ENCODE assay signal across 8 mouse cellular contexts in genomic region chr3:96593374-96593773, GRCm38 (mm10). TPM values are rescaled to one million over a fixed set of nuclear protein-coding genes. Genes with fewer than 3 reads are reported as not detected.
DNase-seq lines count a peak whose midpoint lies in the region; ATAC-seq and TF ChIP-seq lines count a peak whose summit lies in the region.

No protein-coding gene starts in this region.

- no peak for TF ChIP-seq CTCF in heart, postnatal 0 days (IDR thresholded peaks at IDR 0.05; ENCODE audit: low read depth)

- H3K4me1 ChIP-seq in heart, postnatal 0 days (ENCODE audit: control insufficient read depth, insufficient read depth): no peaks in the 10 kb centered on the region; the same call in 1 of the 2 replicates
- peaks cover 26% of the 10 kb centered on the region for H3K4me1 ChIP-seq in liver, embryonic 11.5 days (replicated peaks; ENCODE audit: control insufficient read depth, insufficient read depth, low read length)
- H3K4me1 ChIP-seq in neural tube, embryonic 14.5 days (ENCODE audit: control insufficient read depth, insufficient read depth, low read length): peaks cover 23% of the 10 kb centered on the region

- H3K4me3 ChIP-seq in heart, postnatal 0 days (ENCODE audit: low read depth, low read length): peak overlapping the region; percentile 64
- H3K4me3 ChIP-seq in liver, embryonic 11.5 days (ENCODE audit: low read depth, low read length): peak overlapping the region; percentile 66
- peak overlapping the region; percentile 57 for H3K4me3 ChIP-seq in neural tube, embryonic 14.5 days (ENCODE audit: low read depth, low read length)

- peak overlapping the region; percentile 71 for H3K9ac ChIP-seq in heart, postnatal 0 days (replicated peaks; ENCODE audit: low read depth, low read length)
- H3K9ac ChIP-seq in liver, embryonic 11.5 days (ENCODE audit: low read depth, low read length): peak overlapping the region; percentile 72
- H3K9ac ChIP-seq in neural tube, embryonic 14.5 days (replicated peaks; ENCODE audit: low read depth, low read length): peak overlapping the region; percentile 58

- ATAC-seq in heart, postnatal 0 days (ENCODE audit: insufficient read depth, low read depth): no peak
- no peak for ATAC-seq in liver, embryonic 11.5 days (replicated peaks; ENCODE audit: low FRiP score)
- no peak for ATAC-seq in neural tube, embryonic 14.5 days (ENCODE audit: low read depth)

- DNase-seq in heart, adult 11 months: peak; percentile 97
- DNase-seq in heart, adult 9 months (ENCODE audit: low spot score in 2 of 2): no peak
- peak; percentile 71 for DNase-seq in cerebellum, adult 9-11 months
- DNase-seq in heart, postnatal 0 days (ENCODE audit: low spot score): peak; percentile 63
- no peak for DNase-seq in liver, embryonic 11.5 days (ENCODE audit: low spot score)
- no peak for DNase-seq in right cerebral cortex, postnatal 25 days
- DNase-seq in right cerebral cortex, postnatal 10 days (ENCODE audit: low spot score in 2 of 2): no peak

- 0 out of 2 replicates have a peak, but pooled peaks cover 3% of the 10 kb centered on the region for H3K9me3 ChIP-seq in heart, postnatal 0 days (replicated peaks; ENCODE audit: control insufficient read depth, low read length)
- H3K9me3 ChIP-seq in liver, embryonic 11.5 days (ENCODE audit: control insufficient read depth, low read length): no peaks in the 10 kb centered on the region
- no peaks in the 10 kb centered on the region for H3K9me3 ChIP-seq in neural tube, embryonic 14.5 days (ENCODE audit: control insufficient read depth, low read length)

- no peaks in the 10 kb centered on the region for H3K27me3 ChIP-seq in heart, postnatal 0 days (ENCODE audit: control insufficient read depth, insufficient read depth, low read length)
- H3K27me3 ChIP-seq in liver, embryonic 11.5 days (replicated peaks; ENCODE audit: control insufficient read depth, insufficient read depth, low read length): peaks cover 37% of the 10 kb centered on the region
- H3K27me3 ChIP-seq in neural tube, embryonic 14.5 days (ENCODE audit: control insufficient read depth, insufficient read depth, low read length): no peaks in the 10 kb centered on the region

- WGBS in heart, postnatal 0 days: under 1% methylated on average over 10 of the region's 10 CpGs
- WGBS in liver, embryonic 11.5 days: 2% methylated on average over 10 of the region's 10 CpGs
- under 1% methylated on average over 10 of the region's 10 CpGs for WGBS in neural tube, embryonic 14.5 days

- no peaks in the 10 kb centered on the region for H3K36me3 ChIP-seq in heart, postnatal 0 days (replicated peaks; ENCODE audit: control insufficient read depth, insufficient read depth, low read length)
- no peaks in the 10 kb centered on the region for H3K36me3 ChIP-seq in liver, embryonic 11.5 days (ENCODE audit: control insufficient read depth, insufficient read depth, low read length)
- no peaks in the 10 kb centered on the region for H3K36me3 ChIP-seq in neural tube, embryonic 14.5 days (ENCODE audit: control insufficient read depth, insufficient read depth, low read length)

- peak overlapping the region; percentile 93 for H3K4me2 ChIP-seq in heart, postnatal 0 days (ENCODE audit: low read depth, low read length)
- H3K4me2 ChIP-seq in liver, embryonic 11.5 days: peak overlapping the region; percentile 85
- H3K4me2 ChIP-seq in neural tube, embryonic 14.5 days (ENCODE audit: low read depth, low read length): peak overlapping the region; percentile 73

- TF ChIP-seq EP300 in heart, postnatal 0 days (IDR thresholded peaks at IDR 0.05; ENCODE audit: low read depth): no peak

- peak overlapping the region; percentile 87 for H3K27ac ChIP-seq in heart, postnatal 0 days (ENCODE audit: low read depth)
- H3K27ac ChIP-seq in liver, embryonic 11.5 days (ENCODE audit: low read depth, low read length): peak overlapping the region; percentile 56; the same call in 1 of the 2 replicates
- peak overlapping the region; percentile 82 for H3K27ac ChIP-seq in neural tube, embryonic 14.5 days (ENCODE audit: low read depth, low read length)

RNA-seq across cellular contexts. Expression of gene Polr3gl, which starts 0.6 kb away (rescaled TPM):
- 10.3 and 13.1 TPM in 2 replicates for total RNA-seq in heart, postnatal 0 days (2014; rRNA removed; ENCODE audit: low replicate concordance)
- 37.1 and 38.7 TPM in 2 replicates for polyA plus RNA-seq in heart, postnatal 0 days (2015; fragmentation: Nextera tagmentation; extraction: Ambion mirVana)
- polyA plus RNA-seq in liver, embryonic 11.5 days (2014; fragmentation: Nextera tagmentation; extraction: Ambion mirVana): 18.6 and 21.5 TPM in 2 replicates
- polyA plus RNA-seq in neural tube, embryonic 14.5 days (2014; fragmentation: Nextera tagmentation; extraction: Ambion mirVana): 20.5 and 22.9 TPM in 2 replicates

RNA-seq across cellular contexts. Expression of gene Ankrd34a, which starts 3.1 kb away (rescaled TPM):
- 1.2 and 5.3 TPM in 2 replicates for total RNA-seq in heart, postnatal 0 days (2014; rRNA removed; ENCODE audit: low replicate concordance)
- 6.0 and 6.8 TPM in 2 replicates for polyA plus RNA-seq in heart, postnatal 0 days (2015; fragmentation: Nextera tagmentation; extraction: Ambion mirVana)
- 0.71 and 1.1 TPM in 2 replicates for polyA plus RNA-seq in liver, embryonic 11.5 days (2014; fragmentation: Nextera tagmentation; extraction: Ambion mirVana)
- polyA plus RNA-seq in neural tube, embryonic 14.5 days (2014; fragmentation: Nextera tagmentation; extraction: Ambion mirVana): 18.6 and 21.0 TPM in 2 replicates

RNA-seq across cellular contexts. Expression of gene Lix1l, which starts 7.6 kb away (rescaled TPM):
- 33.1 and 50.6 TPM in 2 replicates for total RNA-seq in heart, postnatal 0 days (2014; rRNA removed; ENCODE audit: low replicate concordance)
- 3.6 and 5.1 TPM in 2 replicates for polyA plus RNA-seq in heart, postnatal 0 days (2015; fragmentation: Nextera tagmentation; extraction: Ambion mirVana)
- 2.6 and 3.1 TPM in 2 replicates for polyA plus RNA-seq in liver, embryonic 11.5 days (2014; fragmentation: Nextera tagmentation; extraction: Ambion mirVana)
- polyA plus RNA-seq in neural tube, embryonic 14.5 days (2014; fragmentation: Nextera tagmentation; extraction: Ambion mirVana): 7.4 and 7.6 TPM in 2 replicates

RNA-seq across cellular contexts. Expression of gene Gm16253, which starts 16.6 kb away (rescaled TPM):
- not detected in 2 replicates for total RNA-seq in heart, postnatal 0 days (2014; rRNA removed; ENCODE audit: low replicate concordance)
- polyA plus RNA-seq in heart, postnatal 0 days (2015; fragmentation: Nextera tagmentation; extraction: Ambion mirVana): 1.1 and 1.2 TPM in 2 replicates
- polyA plus RNA-seq in liver, embryonic 11.5 days (2014; fragmentation: Nextera tagmentation; extraction: Ambion mirVana): 0.49 and 1.0 TPM in 2 replicates
- 0.90 and 1.2 TPM in 2 replicates for polyA plus RNA-seq in neural tube, embryonic 14.5 days (2014; fragmentation: Nextera tagmentation; extraction: Ambion mirVana)

RNA-seq across cellular contexts. Expression of gene Txnip, which starts 35.6 kb away (rescaled TPM):
- 1,058 and 1,196 TPM in 2 replicates for total RNA-seq in heart, postnatal 0 days (2014; rRNA removed; ENCODE audit: low replicate concordance)
- polyA plus RNA-seq in heart, postnatal 0 days (2015; fragmentation: Nextera tagmentation; extraction: Ambion mirVana): 332 and 600 TPM in 2 replicates
- polyA plus RNA-seq in liver, embryonic 11.5 days (2014; fragmentation: Nextera tagmentation; extraction: Ambion mirVana): 41.1 and 44.0 TPM in 2 replicates
- polyA plus RNA-seq in neural tube, embryonic 14.5 days (2014; fragmentation: Nextera tagmentation; extraction: Ambion mirVana): 48.9 and 75.6 TPM in 2 replicates

Comparison
In these comparisons a context has a peak if more than half of its experiments do, and no peak if none do; other contexts are left out.
1. DNase-seq: peak in heart, adult 11 months (single experiment), cerebellum, adult 9-11 months (single experiment) and heart, postnatal 0 days (single experiment); none in heart, adult 9 months (0 of 2), liver, embryonic 11.5 days (single experiment), right cerebral cortex, postnatal 25 days (single experiment) and right cerebral cortex, postnatal 10 days (0 of 2).
2. Peak in every context shown above with its lines, with median percentiles within 50 percentile points of each other: H3K27ac ChIP-seq, H3K4me2 ChIP-seq, H3K4me3 ChIP-seq and H3K9ac ChIP-seq.